Mouse (Mus musculus) ES-CJ7 (cell line): ENCODE data around the gene Kdm2b.

ENCODE experiments used
- DNase-seq: peaks from one replicate; pipeline ENCODE4 v3.0.0; 2011; ENCODE audit warnings: low read depth, low spot score

Gene Kdm2b

GRCm38 (mm10) chr5:122989551-122990330, at the start of gene Kdm2b:
Gene Kdm2b (minus strand): TSS chr5:122989823.
- DNase-seq, result no peak

DNA sequence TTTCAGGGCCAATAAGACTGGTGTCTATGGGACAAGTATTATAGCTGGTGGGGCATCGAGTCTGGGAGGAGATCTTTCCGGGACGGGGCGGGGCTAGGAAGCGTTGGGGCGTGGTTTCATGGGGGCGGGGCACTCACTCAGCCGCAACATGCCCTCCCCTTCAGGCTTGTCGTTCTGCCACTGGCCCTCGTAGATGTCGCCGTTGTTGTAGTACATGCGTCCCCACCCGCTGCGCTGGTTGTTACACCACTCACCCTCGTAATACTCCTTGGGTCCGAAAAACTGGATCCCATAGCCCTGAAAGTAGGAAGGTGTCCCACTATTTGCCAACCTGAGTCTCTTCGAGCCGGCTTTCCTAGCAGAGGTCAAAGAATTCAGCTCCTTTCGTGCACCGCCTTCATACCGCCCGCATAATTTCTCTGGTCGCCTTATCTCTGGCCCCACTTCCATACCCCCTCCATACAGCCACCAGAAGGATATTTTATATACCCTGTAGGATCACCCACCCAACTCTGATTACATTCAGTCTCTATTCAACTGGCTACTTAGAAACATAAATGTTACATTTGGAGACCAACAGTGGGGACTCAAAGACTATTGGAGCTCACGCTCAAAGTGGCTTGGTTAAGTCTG, 49.6 kb upstream of the Kdm2b start:
- peak; percentile 90 for DNase-seq

- no peak for DNase-seq
These were observed 48.5 kb upstream of the Kdm2b start for GRCm38 (mm10) chr5:123038115-123038514.

DNA sequence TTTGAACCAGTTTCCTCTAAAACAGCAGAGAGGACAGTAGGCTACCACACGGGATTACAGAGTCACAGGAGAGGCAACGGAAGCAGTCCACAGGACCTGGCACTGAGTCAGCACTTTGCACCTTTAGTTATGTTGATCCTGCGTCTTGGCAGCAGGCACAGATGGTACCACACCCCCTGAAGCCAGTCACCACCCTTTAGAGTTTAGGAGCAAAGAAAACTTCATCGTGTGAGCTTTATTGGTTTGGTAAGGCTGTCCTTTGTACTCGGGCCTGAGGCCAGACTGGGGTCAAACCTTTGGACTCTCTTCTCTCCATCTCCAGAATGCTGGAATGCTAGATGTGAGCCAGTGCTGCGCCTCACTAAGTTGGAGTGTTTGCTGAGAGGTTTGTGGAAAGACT, 45.9 kb upstream of the Kdm2b start:
- DNase-seq, result peak; percentile 88

- DNase-seq, result no peak
These were observed 45.5 kb upstream of the Kdm2b start for GRCm38 (mm10) chr5:123035089-123035488.

GRCm38 (mm10) chr5:123033646-123034160, 44.1 kb upstream of the Kdm2b start:
- DNase-seq, result no peak

GRCm38 (mm10) chr5:123031312-123031711, 41.7 kb upstream of the Kdm2b start:
- DNase-seq, result no peak

- no peak for DNase-seq
These were observed 40.1 kb upstream of the Kdm2b start for GRCm38 (mm10) chr5:123029729-123030128.

DNA sequence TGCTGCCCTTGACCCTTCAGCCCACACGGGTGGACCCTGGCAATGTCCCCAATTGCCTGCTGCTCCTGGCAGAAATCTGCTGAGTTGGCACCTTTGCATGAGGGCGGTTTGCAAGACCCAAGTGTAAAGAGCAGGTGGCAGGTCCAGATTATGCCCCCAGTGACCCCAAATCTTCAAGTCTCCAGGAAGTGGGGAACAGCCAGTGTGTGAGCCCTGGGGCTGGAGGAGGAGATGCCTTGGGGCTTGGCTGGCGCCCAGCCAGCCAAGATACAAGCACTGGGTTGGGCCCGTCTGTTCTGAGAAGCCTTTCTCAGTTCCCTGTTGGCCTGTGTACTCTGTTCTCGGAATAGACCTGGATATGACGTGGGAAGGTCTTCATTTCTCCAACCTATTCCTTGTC, 37.8 kb upstream of the Kdm2b start:
- no peak for DNase-seq

DNA sequence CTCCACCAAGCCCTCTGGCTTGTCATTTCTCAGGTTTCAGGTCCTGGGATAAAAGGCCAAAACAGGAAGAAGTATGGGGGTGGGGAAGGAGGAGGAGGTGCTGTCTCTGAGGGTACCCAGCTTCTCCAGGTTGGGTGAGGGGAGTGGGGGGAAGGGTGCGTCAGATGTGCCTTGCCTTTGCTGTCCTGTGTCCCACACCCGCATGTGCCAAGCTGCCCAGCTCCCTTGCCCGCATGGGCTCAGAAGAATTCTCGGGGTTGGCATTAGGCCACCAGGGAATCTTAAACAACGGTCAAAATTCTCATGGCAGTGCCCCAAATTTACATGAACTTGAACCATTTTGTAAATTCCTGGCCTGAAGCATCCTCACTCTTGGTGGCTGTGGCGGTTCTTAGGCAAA, 36.8 kb upstream of the Kdm2b start:
- DNase-seq, result no peak

- no peak for DNase-seq
These were observed 35.4 kb upstream of the Kdm2b start for GRCm38 (mm10) chr5:123024965-123025573.

- DNase-seq, result no peak
These were observed 34.7 kb upstream of the Kdm2b start for GRCm38 (mm10) chr5:123024312-123024711.

DNA sequence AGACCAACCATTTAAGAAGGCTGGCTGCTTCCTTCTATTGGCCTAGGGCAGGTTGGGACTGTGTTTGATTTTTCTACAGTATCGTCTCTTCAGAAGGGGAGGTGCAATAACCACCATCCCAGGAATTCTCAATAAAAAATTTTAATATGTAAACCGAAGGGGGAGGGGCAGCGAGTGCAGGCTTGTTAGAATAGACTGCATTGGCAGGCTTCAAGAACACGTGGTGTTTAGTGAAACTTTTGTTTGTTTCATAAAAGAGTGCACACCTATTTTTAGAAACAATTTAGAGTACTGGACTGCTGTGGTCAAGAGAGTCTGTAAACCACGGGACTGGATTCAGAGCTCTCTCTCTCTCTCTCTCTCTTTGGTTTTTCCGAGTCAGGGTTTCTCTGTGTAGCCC, 33.4 kb upstream of the Kdm2b start:
- DNase-seq, result no peak

GRCm38 (mm10) chr5:123021438-123021837, 31.8 kb upstream of the Kdm2b start:
- DNase-seq, result no peak

- DNase-seq, result no peak
These were observed 30.8 kb upstream of the Kdm2b start for GRCm38 (mm10) chr5:123020426-123020825.

GRCm38 (mm10) chr5:123019336-123020016, 29.9 kb upstream of the Kdm2b start:
- no peak for DNase-seq

DNA sequence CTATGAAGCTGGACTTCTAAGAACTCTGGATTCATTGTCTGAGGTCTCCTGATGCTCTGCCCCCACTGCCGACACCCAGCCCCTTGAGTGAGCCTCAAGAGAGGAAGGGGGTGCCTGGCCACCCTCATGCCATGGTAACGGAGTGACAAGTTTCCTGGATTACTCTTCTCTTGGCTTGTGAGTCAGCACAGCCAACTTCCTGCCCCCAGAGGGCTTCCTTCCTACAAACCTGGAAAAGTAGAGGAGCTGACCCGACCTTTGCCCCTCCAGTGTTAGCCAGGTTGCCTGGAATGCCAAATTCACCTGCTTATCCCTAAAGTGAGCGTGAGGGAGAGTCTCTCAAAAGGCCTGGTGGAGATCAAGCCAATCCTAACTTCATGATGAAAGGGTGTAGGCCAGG, 27.9 kb upstream of the Kdm2b start:
- no peak for DNase-seq

- DNase-seq, result peak; percentile 38
These were observed 26.3 kb upstream of the Kdm2b start for GRCm38 (mm10) chr5:123015915-123016314.

DNA sequence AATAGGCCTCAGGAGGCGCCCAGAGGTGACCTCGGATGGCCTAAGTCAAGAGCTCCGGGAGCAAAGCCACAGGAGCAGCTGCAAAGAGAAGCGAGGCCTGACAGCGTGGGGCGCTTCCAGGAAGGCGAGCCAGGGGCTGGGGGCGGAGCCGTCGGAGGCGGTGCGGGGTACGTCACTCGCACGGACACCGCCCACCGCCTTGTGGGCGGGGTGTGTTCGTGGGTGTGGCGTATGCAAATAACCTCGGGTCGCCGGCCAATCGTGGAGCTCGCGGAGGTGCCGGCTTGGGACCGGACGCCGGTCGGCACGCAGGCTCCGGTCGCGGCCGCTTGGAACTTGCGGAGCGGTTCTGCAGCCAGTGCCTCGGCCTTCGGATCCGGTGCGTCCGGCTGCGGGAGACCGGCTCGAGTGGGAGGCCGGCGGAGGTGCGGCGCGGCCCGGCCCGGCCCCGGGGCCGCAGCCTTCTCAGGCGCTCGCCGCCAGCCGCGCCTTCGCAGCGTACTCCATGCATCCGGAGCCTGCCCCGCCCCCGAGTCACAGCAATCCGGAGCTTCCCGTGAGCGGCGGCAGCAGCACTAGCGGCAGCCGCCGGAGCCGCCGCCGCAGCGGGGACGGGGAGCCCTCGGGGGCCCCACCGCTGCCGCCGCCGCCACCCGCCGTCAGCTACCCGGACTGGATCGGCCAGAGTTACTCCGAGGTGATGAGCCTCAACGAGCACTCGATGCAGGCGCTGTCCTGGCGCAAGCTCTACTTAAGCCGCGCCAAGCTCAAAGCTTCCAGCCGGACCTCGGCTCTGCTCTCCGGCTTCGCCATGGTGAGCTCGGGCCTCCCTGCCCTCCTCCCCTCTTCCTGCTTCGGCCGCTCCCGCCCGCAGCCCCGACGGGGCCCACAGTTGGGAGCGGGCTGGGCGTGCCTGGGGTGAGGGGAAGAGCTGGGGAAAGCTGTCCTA, 25.4 kb upstream of the Kdm2b start, which contains the start of gene Orai1:
Gene Orai1, plus strand, starts transcription at position 322 of the 949 bp plus-strand sequence.
- peak; percentile 98 for DNase-seq

DNA sequence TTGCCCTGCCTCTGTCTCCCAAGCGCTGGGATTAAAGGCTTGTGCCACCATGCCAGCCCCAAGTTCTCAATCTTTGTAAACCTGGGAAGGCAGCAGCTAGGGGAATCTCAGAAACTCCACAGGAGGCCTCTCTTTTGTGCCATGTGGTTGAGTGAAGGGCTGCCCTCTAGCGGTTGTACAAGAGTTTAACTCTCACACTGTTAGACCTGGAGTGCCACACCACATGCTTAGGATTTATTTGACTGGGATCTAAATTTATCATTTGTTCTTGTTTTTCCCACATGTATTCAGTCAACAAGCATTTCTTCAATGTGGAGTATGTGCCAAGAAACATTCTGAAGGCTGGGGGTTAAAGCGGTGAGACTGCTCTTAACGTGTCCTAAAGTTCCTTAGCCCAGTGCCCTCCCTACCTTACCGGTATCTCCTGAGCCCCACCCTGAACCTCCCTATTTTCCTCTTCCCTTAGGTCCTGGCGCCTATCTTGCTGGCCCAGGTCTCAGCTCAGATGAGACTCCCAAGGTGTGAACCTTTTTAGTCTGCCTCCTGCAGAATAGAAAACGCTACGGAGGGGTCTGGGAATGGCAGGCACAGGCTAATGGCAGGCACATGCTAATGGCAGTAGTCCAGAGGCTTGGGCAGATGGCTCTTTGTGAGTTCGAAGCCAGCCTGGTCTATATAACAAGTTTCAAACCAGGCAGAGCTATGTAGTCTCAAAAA, 24.1 kb upstream of the Kdm2b start:
- peak; percentile 82 for DNase-seq
